Mouse (Mus musculus) embryonic fibroblast, embryonic 13.5 days (primary cell): ENCODE results near the gene Ttll13.

Source experiments
- CTCF ChIP-seq: IDR thresholded peaks from 2 replicates; pipeline ENCODE4 v1.5.1; 2011; ENCODE audit warnings: mild to moderate bottlenecking, control low read depth, low read length, moderate library complexity, borderline replicate concordance; ENCODE audit not compliant: insufficient read depth
- POLR2A ChIP-seq: IDR thresholded peaks from 2 replicates; pipeline ENCODE4 v1.6.1; 2011; ENCODE audit warnings: low read depth, mild to moderate bottlenecking, control low read depth, low read length, moderate library complexity

DNA sequence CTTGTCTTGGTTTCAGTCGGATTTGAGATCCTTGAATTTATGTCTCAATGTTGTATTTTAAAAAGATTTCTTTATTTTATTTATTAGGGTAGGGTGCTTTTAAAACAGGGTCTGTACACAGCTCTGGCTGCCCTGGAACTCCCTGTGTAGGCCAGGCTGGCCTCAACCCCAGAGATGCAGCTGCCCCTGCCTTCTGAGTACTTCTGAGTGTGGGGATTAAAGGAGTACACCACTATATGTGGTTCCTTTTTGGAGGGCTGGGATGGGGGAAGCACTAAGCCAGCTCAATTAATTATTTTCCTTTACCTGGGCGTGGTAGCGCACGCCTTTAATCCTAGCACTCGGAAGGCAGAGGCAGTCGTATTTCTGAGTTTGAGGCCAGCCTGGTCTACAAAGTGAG lies 50.3 kb downstream of the Ttll13 start:
- TF ChIP-seq POLR2A (no peak), CTCF (no peak)
